Mouse (Mus musculus) embryonic facial prominence, embryonic 11.5 days (tissue): ENCODE data around the gene Ggnbp2. TPM values are rescaled to one million over a fixed set of nuclear protein-coding genes. Genes with fewer than 3 reads are reported as not detected.

Experiments used
- ATAC-seq: fragments of 200-750 bp; cut with Nextera tagmentation; replicated peaks from 2 replicates; pipeline ENCODE4 v1.8.0; 2017; ENCODE audit warnings: low read depth; ENCODE audit not compliant: insufficient number of reproducible peaks, low FRiP score, low TSS enrichment
- DNase-seq: peaks from one replicate; pipeline ENCODE4 v3.0.0-alpha.2; 2015; ENCODE audit warnings: low spot score
- H3K27ac ChIP-seq: fragments of 300-500 bp; sonication (generic); replicated peaks from 2 replicates; pipeline ENCODE4 v1.5.1; 2014; ENCODE audit warnings: mild to moderate bottlenecking, low read depth, low read length, control low read depth
- H3K27me3 ChIP-seq: fragments of 300-500 bp; sonication (generic); 2 replicates; pipeline ENCODE4 v1.6.1; 2014; ENCODE audit warnings: mild to moderate bottlenecking, low read length, moderate library complexity, mixed read lengths; ENCODE audit not compliant: control insufficient read depth, insufficient read depth
- H3K36me3 ChIP-seq: fragments of 300-500 bp; sonication (generic); replicated peaks from 2 replicates; pipeline ENCODE4 v1.6.1; 2014; ENCODE audit warnings: low read depth, mild to moderate bottlenecking, low read length, moderate library complexity, mixed read lengths; ENCODE audit not compliant: control insufficient read depth, insufficient read depth
- H3K4me1 ChIP-seq: fragments of 300-500 bp; sonication (generic); 2 replicates; pipeline ENCODE4 v1.6.1; 2014; ENCODE audit warnings: low read length, mixed read lengths; ENCODE audit not compliant: control insufficient read depth, insufficient read depth
- H3K4me2 ChIP-seq: fragments of 300-500 bp; sonication (generic); 2 replicates; pipeline ENCODE4 v1.6.1; 2014; ENCODE audit warnings: low read depth, mild to moderate bottlenecking, control low read depth, low read length, moderate library complexity
- H3K4me3 ChIP-seq: fragments of 300-500 bp; sonication (generic); 2 replicates; pipeline ENCODE4 v1.5.1; 2014; ENCODE audit warnings: low read depth, low read length, control low read depth
- H3K9ac ChIP-seq: fragments of 300-500 bp; sonication (generic); replicated peaks from 2 replicates; pipeline ENCODE4 v1.6.1; 2014; ENCODE audit warnings: mild to moderate bottlenecking, control low read depth, low read length
- H3K9me3 ChIP-seq: fragments of 300-500 bp; sonication (generic); replicated peaks from 2 replicates; pipeline ENCODE4 v1.6.1; 2016; ENCODE audit warnings: mild to moderate bottlenecking, low read length, inconsistent platforms, mixed read lengths; ENCODE audit not compliant: control insufficient read depth
- WGBS: fragments of 180-500 bp; shearing (Covaris S2); extraction: QIAGEN DNeasy Blood & Tissue Kit; methylation state at CpG from one replicate; pipeline ENCODE4 v1.1.7; 2014; 5-methylcytosine and 5-hydroxymethylcytosine counted together
- polyA plus RNA-seq: library from polyadenylated mRNA; unstranded; fragments of >200 nt; fragmentation: Nextera tagmentation; extraction: Ambion mirVana; gene quantifications from 2 replicates; pipeline ENCODE4 v1.2.1, GENCODE M21; 2014

The Ggnbp2 gene
- polyA plus RNA-seq, 1 experiment from 2014 or later: 72.5 TPM

- under 1% methylated on average over 61 of the region's 62 CpGs for WGBS
- ATAC-seq (peak; percentile 95), DNase-seq (peak; percentile 88)
- peak within 1 kb of the TSS; percentile 67 for H3K9ac ChIP-seq
- no peaks in the 10 kb centered on the region for H3K9me3 ChIP-seq
- no peak within 1 kb of the TSS for H3K27ac ChIP-seq
- H3K4me1 ChIP-seq: no peaks in the 10 kb centered on the region
- no peaks in the 10 kb centered on the region for H3K27me3 ChIP-seq
- H3K36me3 ChIP-seq: no peaks in the 10 kb centered on the region
- peak within 1 kb of the TSS; percentile 95 for H3K4me2 ChIP-seq
- peak within 1 kb of the TSS; percentile 81 for H3K4me3 ChIP-seq
Measured at GRCm38 (mm10) chr11:84828516-84829399, 41.9 kb downstream of the Ggnbp2 start, which contains the start of gene Dhrs11. TSS of gene Dhrs11 (minus strand) at chr11:84828994.

DNA sequence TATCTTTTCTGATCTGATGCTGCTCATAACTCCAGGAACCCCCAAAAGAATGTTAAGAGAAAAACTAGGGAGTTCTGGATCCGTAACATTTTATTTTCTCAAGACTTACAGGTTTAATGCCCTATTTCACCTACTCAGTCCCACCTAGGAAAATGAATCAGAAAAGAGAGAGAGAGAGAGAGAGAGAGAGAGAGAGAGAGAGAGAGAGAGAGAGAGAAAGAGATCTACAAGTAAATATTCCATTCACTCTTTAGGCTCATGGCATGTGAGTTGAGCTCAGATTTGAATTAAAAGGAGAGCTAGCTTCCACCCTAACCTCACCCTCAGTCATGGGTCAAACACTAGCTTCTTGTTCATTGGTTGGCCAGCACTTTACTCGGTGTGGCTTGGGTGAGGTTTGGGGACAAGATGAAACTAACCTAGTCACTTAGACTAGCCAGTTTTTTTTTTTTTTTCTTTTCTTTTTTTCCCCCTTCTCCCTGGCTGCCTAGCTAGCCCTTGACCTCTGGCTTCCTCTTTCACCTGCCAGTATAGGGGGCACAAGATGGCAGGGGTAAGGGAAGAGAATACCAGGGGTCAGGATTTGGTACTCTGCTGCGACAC is 42.6 kb downstream of the Ggnbp2 start:
- no peak for ATAC-seq

GRCm38 (mm10) chr11:84827492-84827891 is 43.1 kb downstream of the Ggnbp2 start:
- no peaks in the 10 kb centered on the region for H3K27me3 ChIP-seq

More for the DNA sequence above, 42.6 kb downstream of the Ggnbp2 start:
- Histone ChIP-seq H3K9ac (peak overlapping the region; percentile 67), H3K27me3 (no peaks in the 10 kb centered on the region), H3K4me1 (no peaks in the 10 kb centered on the region), H3K27ac (no peak overlapping the region), H3K36me3 (no peaks in the 10 kb centered on the region), H3K9me3 (no peaks in the 10 kb centered on the region), H3K4me2 (peak overlapping the region; percentile 95), H3K4me3 (peak overlapping the region; percentile 81)
- 42% methylated on average over 3 of the region's 3 CpGs for WGBS
- no peak for DNase-seq

DNA sequence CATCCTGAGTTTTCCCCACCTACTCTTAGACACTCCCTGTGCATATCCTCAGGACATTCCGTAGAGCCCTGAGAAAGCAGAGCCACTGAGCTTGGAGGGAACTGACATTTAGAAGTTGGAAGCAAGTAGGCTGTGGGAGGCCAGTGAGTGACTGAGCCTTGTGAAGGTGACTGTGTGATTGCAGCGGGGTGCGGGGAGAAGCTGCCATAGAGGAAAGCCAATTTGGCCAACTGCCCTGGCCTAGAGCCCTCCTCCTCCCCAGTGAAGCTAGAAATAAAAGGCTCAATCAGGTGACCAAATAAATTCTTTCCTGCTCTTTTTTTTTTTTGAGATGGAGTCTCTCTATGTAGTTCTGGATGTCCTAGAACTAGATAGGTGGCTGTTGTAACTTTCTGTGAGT is 44.4 kb downstream of the Ggnbp2 start:
- H3K27ac ChIP-seq: no peak overlapping the region
- ATAC-seq: no peak
- 80% methylated on average over 3 of the region's 3 CpGs for WGBS
- 0 out of 2 replicates have a peak overlapping the region, but pooled peaks have one; percentile 6 for H3K9ac ChIP-seq
- no peak overlapping the region for H3K4me3 ChIP-seq
- no peak for DNase-seq
- H3K4me1 ChIP-seq: no peaks in the 10 kb centered on the region
- no peaks in the 10 kb centered on the region for H3K36me3 ChIP-seq
- no peaks in the 10 kb centered on the region for H3K9me3 ChIP-seq
- no peaks in the 10 kb centered on the region for H3K27me3 ChIP-seq
- H3K4me2 ChIP-seq: no peak overlapping the region

More at GRCm38 (mm10) chr11:84827492-84827891, 43.1 kb downstream of the Ggnbp2 start:
- Histone ChIP-seq H3K4me3 (no peak overlapping the region), H3K9ac (no peak overlapping the region), H3K4me1 (no peaks in the 10 kb centered on the region), H3K36me3 (no peaks in the 10 kb centered on the region), H3K27ac (no peak overlapping the region), H3K9me3 (no peaks in the 10 kb centered on the region), H3K4me2 (no peak overlapping the region)
- ATAC-seq: no peak
- no peak for DNase-seq

DNA sequence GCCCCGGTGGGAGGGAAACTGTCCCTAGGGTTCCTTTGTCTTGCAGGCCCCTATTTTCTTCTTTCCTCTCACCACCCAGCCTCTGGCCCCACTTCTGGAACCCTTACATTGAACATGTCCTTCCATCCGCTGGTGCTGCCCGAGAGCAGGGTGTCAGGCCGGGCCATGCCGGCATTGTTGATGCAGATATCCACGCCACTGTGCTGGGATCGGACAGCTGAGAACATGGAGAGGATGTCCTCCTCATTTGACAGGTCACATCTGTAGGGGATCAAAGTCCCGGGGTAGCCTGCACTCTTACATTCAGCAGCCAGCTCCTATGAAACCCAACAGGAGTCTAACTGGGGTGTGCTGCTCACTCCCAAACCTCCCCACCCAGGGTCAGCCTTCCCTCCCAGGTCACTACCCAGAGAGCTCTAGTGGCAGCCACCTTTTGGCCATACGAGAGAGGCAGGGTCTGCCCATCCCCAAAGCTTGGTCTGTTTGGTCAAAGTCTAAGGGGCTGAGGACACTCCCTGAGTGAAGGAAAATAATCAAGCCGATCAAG is 45.3 kb downstream of the Ggnbp2 start:
- ATAC-seq (no peak), DNase-seq (no peak)
- H3K4me2 ChIP-seq: no peak overlapping the region
- H3K36me3 ChIP-seq: no peaks in the 10 kb centered on the region
- no peaks in the 10 kb centered on the region for H3K9me3 ChIP-seq
- no peak overlapping the region for H3K9ac ChIP-seq
- no peak overlapping the region for H3K27ac ChIP-seq
- WGBS: 88% methylated on average over 10 of the region's 10 CpGs
- H3K27me3 ChIP-seq: no peaks in the 10 kb centered on the region
- no peaks in the 10 kb centered on the region for H3K4me1 ChIP-seq
- no peak overlapping the region for H3K4me3 ChIP-seq

GRCm38 (mm10) chr11:84823484-84823897 is 47.1 kb downstream of the Ggnbp2 start:
- DNase-seq (no peak), ATAC-seq (no peak)
- no peaks in the 10 kb centered on the region for H3K36me3 ChIP-seq
- H3K4me2 ChIP-seq: no peak overlapping the region
- no peak overlapping the region for H3K9ac ChIP-seq
- H3K4me3 ChIP-seq: no peak overlapping the region
- 0 out of 2 replicates have a peak, but pooled peaks cover 2% of the 10 kb centered on the region for H3K4me1 ChIP-seq
- no peak overlapping the region for H3K27ac ChIP-seq
- no peaks in the 10 kb centered on the region for H3K27me3 ChIP-seq
- 66% methylated on average over 10 of the region's 10 CpGs for WGBS
- no peaks in the 10 kb centered on the region for H3K9me3 ChIP-seq

DNA sequence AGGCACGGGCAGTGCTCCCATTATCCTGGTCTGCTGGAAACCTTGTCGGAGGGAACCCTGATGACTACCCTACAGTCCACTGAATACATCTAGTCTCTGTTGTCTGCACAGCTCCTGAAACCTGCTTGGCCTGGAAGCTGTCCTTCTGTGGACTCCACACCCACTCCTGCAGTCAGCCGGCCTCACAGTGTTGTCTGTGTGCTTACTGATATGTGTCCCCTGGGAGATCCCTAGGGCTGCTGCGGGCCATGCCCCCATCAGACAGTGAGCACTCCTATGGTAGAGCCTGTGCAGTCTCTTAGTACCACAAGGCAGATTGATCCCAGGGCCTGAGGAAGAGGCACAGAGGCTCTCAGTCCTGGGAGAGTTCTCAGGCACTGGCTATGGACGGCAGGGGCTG is 48.1 kb downstream of the Ggnbp2 start:
- H3K36me3 ChIP-seq: no peaks in the 10 kb centered on the region
- WGBS: 85% methylated on average over 5 of the region's 5 CpGs
- no peaks in the 10 kb centered on the region for H3K9me3 ChIP-seq
- ATAC-seq (no peak), DNase-seq (no peak)
- no peak overlapping the region for H3K4me3 ChIP-seq
- no peak overlapping the region for H3K27ac ChIP-seq
- no peak overlapping the region for H3K4me2 ChIP-seq
- no peaks in the 10 kb centered on the region for H3K27me3 ChIP-seq
- no peak overlapping the region for H3K9ac ChIP-seq
- H3K4me1 ChIP-seq: 0 out of 2 replicates have a peak, but pooled peaks cover 2% of the 10 kb centered on the region
